Mouse (Mus musculus) spleen, adult 2 months (tissue): ENCODE measurements around the gene Ppm1a. TPM values are rescaled to one million over a fixed set of nuclear protein-coding genes. Genes with fewer than 3 reads are reported as not detected.

ENCODE experiments used
- DNase-seq, 2 experiments: peaks; one replicate each; pipeline versions ENCODE4 v3.0.0 to v3.0.0-alpha.2; 2012 to 2021; ENCODE audit warnings: low spot score in 2 of 2, low read depth in 1 of 2
- H3K27ac ChIP-seq: fragments of 200-500 bp; 2 replicates; pipeline ENCODE4 v1.5.1; 2012; ENCODE audit warnings: low read length, inconsistent platforms; ENCODE audit not compliant: insufficient read depth
- H3K27me3 ChIP-seq: fragments of 200-500 bp; 2 replicates; pipeline ENCODE4 v1.6.1; 2012; ENCODE audit warnings: mild to moderate bottlenecking, moderate library complexity, low read length, inconsistent platforms; ENCODE audit not compliant: control insufficient read depth, insufficient read depth
- H3K36me3 ChIP-seq: fragments of 200-500 bp; 2 replicates; pipeline ENCODE4 v1.6.1; 2012; ENCODE audit warnings: mild to moderate bottlenecking, low read length, inconsistent platforms; ENCODE audit not compliant: control insufficient read depth, insufficient read depth
- H3K4me1 ChIP-seq: fragments of 200-500 bp; 2 replicates; pipeline ENCODE4 v1.6.1; 2011; ENCODE audit warnings: inconsistent platforms; ENCODE audit not compliant: control insufficient read depth, insufficient read depth, insufficient read length
- H3K4me3 ChIP-seq: fragments of 200-500 bp; 2 replicates; pipeline ENCODE4 v1.5.1; 2011; ENCODE audit warnings: mild to moderate bottlenecking, inconsistent platforms; ENCODE audit not compliant: insufficient read depth, insufficient read length; ENCODE audit errors: extremely low read depth
- CTCF ChIP-seq: fragments of 200-500 bp; IDR thresholded peaks from 2 replicates; pipeline ENCODE4 v1.5.1; 2011; ENCODE audit warnings: mild to moderate bottlenecking, inconsistent platforms; ENCODE audit not compliant: insufficient read depth, insufficient read length, insufficient replicate concordance; ENCODE audit errors: extremely low read depth
- POLR2A ChIP-seq: fragments of 200-500 bp; IDR thresholded peaks from 2 replicates; pipeline ENCODE4 v1.6.1; 2011; ENCODE audit warnings: low read depth, low read length, inconsistent platforms
- WGBS: fragments of 180-500 bp; shearing (Covaris S2); methylation state at CpG from one replicate; pipeline ENCODE4 v1.1.7; 2018; 5-methylcytosine and 5-hydroxymethylcytosine counted together
- polyA plus RNA-seq: library from polyadenylated mRNA; depleted of rRNA; stranded (reverse); fragments of >200 nt; gene quantifications from 2 replicates; pipeline ENCODE4 v1.2.3, GENCODE M21; 2012

The Ppm1a gene
- polyA plus RNA-seq, 1 experiment: 15.2 TPM

- H3K36me3 ChIP-seq: no peaks in the 10 kb centered on the region
- DNase-seq: no peak
- TF ChIP-seq CTCF (no peak), POLR2A (no peak)
- no peaks in the 10 kb centered on the region for H3K27me3 ChIP-seq
- no peak overlapping the region for H3K4me3 ChIP-seq
- 67% methylated on average over 6 of the region's 6 CpGs for WGBS
- H3K27ac ChIP-seq: no peak overlapping the region
- H3K4me1 ChIP-seq: no peaks in the 10 kb centered on the region
Measured at GRCm38 (mm10) chr12:72809798-72810197, 52.5 kb downstream of the Ppm1a start.

- WGBS: 85% methylated on average over 3 of the region's 3 CpGs
- Histone ChIP-seq H3K4me1 (no peaks in the 10 kb centered on the region), H3K27me3 (no peaks in the 10 kb centered on the region), H3K4me3 (no peak overlapping the region), H3K27ac (no peak overlapping the region), H3K36me3 (no peaks in the 10 kb centered on the region)
- no peak for TF ChIP-seq POLR2A
- TF ChIP-seq CTCF: no peak
- no peak for DNase-seq
Measured at GRCm38 (mm10) chr12:72811588-72811987, 54.3 kb downstream of the Ppm1a start.

- WGBS: 3% methylated on average over 24 of the region's 24 CpGs
- Histone ChIP-seq H3K27me3 (peaks cover 7% of the 10 kb centered on the region; the same call in 1 of the 2 replicates), H3K4me1 (0 out of 2 replicates have a peak, but pooled peaks cover 4% of the 10 kb centered on the region), H3K36me3 (no peaks in the 10 kb centered on the region), H3K27ac (no peak overlapping the region), H3K4me3 (peak overlapping the region; percentile 50)
- DNase-seq: no peak
- TF ChIP-seq POLR2A (no peak), CTCF (no peak)
Measured at GRCm38 (mm10) chr12:72820940-72821431, 63.7 kb downstream of the Ppm1a start.

- no peak for DNase-seq
- no peak for TF ChIP-seq POLR2A
- no peak for TF ChIP-seq CTCF
- H3K4me3 ChIP-seq: no peak overlapping the region
- peaks cover 7% of the 10 kb centered on the region; the same call in 1 of the 2 replicates for H3K27me3 ChIP-seq
- no peaks in the 10 kb centered on the region for H3K36me3 ChIP-seq
- WGBS: 47% methylated on average over 6 of the region's 6 CpGs
- 0 out of 2 replicates have a peak, but pooled peaks cover 4% of the 10 kb centered on the region for H3K4me1 ChIP-seq
- H3K27ac ChIP-seq: no peak overlapping the region
Measured at GRCm38 (mm10) chr12:72821589-72821988, 64.3 kb downstream of the Ppm1a start.

GRCm38 (mm10) chr12:72825656-72826055, 68.4 kb downstream of the Ppm1a start:
- 79% methylated on average over 5 of the region's 5 CpGs for WGBS
- H3K27me3 ChIP-seq: peaks cover 7% of the 10 kb centered on the region; the same call in 1 of the 2 replicates
- H3K36me3 ChIP-seq: no peaks in the 10 kb centered on the region
- H3K27ac ChIP-seq: no peak overlapping the region
- H3K4me1 ChIP-seq: 0 out of 2 replicates have a peak, but pooled peaks cover 4% of the 10 kb centered on the region
- TF ChIP-seq CTCF: no peak
- TF ChIP-seq POLR2A: no peak
- no peak overlapping the region for H3K4me3 ChIP-seq
- DNase-seq: no peak

- H3K27ac ChIP-seq: no peak overlapping the region
- TF ChIP-seq POLR2A: no peak
- no peak for TF ChIP-seq CTCF
- DNase-seq: no peak
- H3K4me3 ChIP-seq: no peak overlapping the region
- 85% methylated on average over 9 of the region's 9 CpGs for WGBS
- no peaks in the 10 kb centered on the region; the same call in 1 of the 2 replicates for H3K4me1 ChIP-seq
- no peaks in the 10 kb centered on the region for H3K36me3 ChIP-seq
- H3K27me3 ChIP-seq: peaks cover 5% of the 10 kb centered on the region
Measured at GRCm38 (mm10) chr12:72828846-72829556, 71.7 kb downstream of the Ppm1a start.

GRCm38 (mm10) chr12:72829777-72830176, 72.5 kb downstream of the Ppm1a start:
- no peaks in the 10 kb centered on the region for H3K36me3 ChIP-seq
- WGBS: 82% methylated on average over 20 of the region's 20 CpGs
- H3K4me1 ChIP-seq: no peaks in the 10 kb centered on the region; the same call in 1 of the 2 replicates
- H3K4me3 ChIP-seq: no peak overlapping the region
- no peak overlapping the region for H3K27ac ChIP-seq
- DNase-seq: no peak
- no peak for TF ChIP-seq POLR2A
- no peak for TF ChIP-seq CTCF
- H3K27me3 ChIP-seq: peaks cover 5% of the 10 kb centered on the region
